Mouse (Mus musculus) hindbrain, embryonic 16.5 days (tissue): ENCODE data around the gene Acbd4. TPM values are rescaled to one million over a fixed set of nuclear protein-coding genes. Genes with fewer than 3 reads are reported as not detected.

Source experiments
- ATAC-seq: fragments of 200-750 bp; cut with Nextera tagmentation; 2 replicates; pipeline ENCODE4 v1.8.0; 2017; ENCODE audit warnings: moderate TSS enrichment, moderate library complexity
- H3K27ac ChIP-seq: fragments of 300-500 bp; sonication (generic); 2 replicates; pipeline ENCODE4 v1.5.1; 2014; ENCODE audit warnings: low read depth, mild to moderate bottlenecking, control low read depth, low read length, moderate library complexity
- H3K27me3 ChIP-seq: fragments of 300-500 bp; sonication (generic); replicated peaks from 2 replicates; pipeline ENCODE4 v1.6.1; 2014; ENCODE audit warnings: low read length; ENCODE audit not compliant: control insufficient read depth, insufficient read depth
- H3K36me3 ChIP-seq: fragments of 300-500 bp; sonication (generic); 2 replicates; pipeline ENCODE4 v1.6.1; 2014; ENCODE audit warnings: mild to moderate bottlenecking, low read length, moderate library complexity, mixed read lengths; ENCODE audit not compliant: control insufficient read depth, insufficient read depth
- H3K4me1 ChIP-seq: fragments of 300-500 bp; sonication (generic); 2 replicates; pipeline ENCODE4 v1.6.1; 2014; ENCODE audit warnings: low read depth, low read length; ENCODE audit not compliant: control insufficient read depth, insufficient read depth
- H3K4me2 ChIP-seq: fragments of 300-500 bp; sonication (generic); 2 replicates; pipeline ENCODE4 v1.6.1; 2014; ENCODE audit warnings: mild to moderate bottlenecking, low read length, control low read depth, moderate library complexity
- H3K4me3 ChIP-seq: fragments of 300-500 bp; sonication (generic); 2 replicates; pipeline ENCODE4 v1.5.1; 2014; ENCODE audit warnings: mild to moderate bottlenecking, low read length, control low read depth, moderate library complexity
- H3K9ac ChIP-seq: fragments of 300-500 bp; sonication (generic); 2 replicates; pipeline ENCODE4 v1.6.1; 2014; ENCODE audit warnings: low read depth, mild to moderate bottlenecking, control low read depth, low read length, moderate library complexity
- H3K9me3 ChIP-seq: fragments of 300-500 bp; sonication (generic); 2 replicates; pipeline ENCODE4 v1.6.1; 2014; ENCODE audit warnings: mild to moderate bottlenecking, low read length, moderate library complexity; ENCODE audit not compliant: control insufficient read depth
- WGBS: fragments of 180-500 bp; shearing (Covaris S2); extraction: QIAGEN DNeasy Blood & Tissue Kit; methylation state at CpG from one replicate; pipeline ENCODE4 v1.1.7; 2014; 5-methylcytosine and 5-hydroxymethylcytosine counted together
- polyA plus RNA-seq: library from polyadenylated mRNA; unstranded; fragments of >200 nt; fragmentation: Nextera tagmentation; extraction: Ambion mirVana; gene quantifications from 2 replicates; pipeline ENCODE4 v1.2.1, GENCODE M21; 2015

The Acbd4 gene
- polyA plus RNA-seq, 1 experiment from 2014 or later, result 14.2 TPM

GRCm38 (mm10) chr11:103132576-103133455, 31.3 kb downstream of the Acbd4 start:
- Histone ChIP-seq H3K27me3 (no peaks in the 10 kb centered on the region), H3K4me2 (peak overlapping the region; percentile 89), H3K4me3 (peak overlapping the region; percentile 89), H3K36me3 (no peaks in the 10 kb centered on the region), H3K27ac (peak overlapping the region; percentile 99), H3K4me1 (peaks cover 21% of the 10 kb centered on the region), H3K9ac (peak overlapping the region; percentile 99), H3K9me3 (no peaks in the 10 kb centered on the region)
- WGBS, result under 1% methylated on average over 56 of the region's 58 CpGs
- peak; percentile 95 for ATAC-seq

GRCm38 (mm10) chr11:103133456-103134185, 32.1 kb downstream of the Acbd4 start:
- Histone ChIP-seq H3K9me3 (no peaks in the 10 kb centered on the region), H3K4me3 (peak overlapping the region; percentile 33), H3K36me3 (0 out of 2 replicates have a peak, but pooled peaks cover 3% of the 10 kb centered on the region), H3K4me2 (peak overlapping the region; percentile 64), H3K9ac (peak overlapping the region; percentile 64), H3K4me1 (peaks cover 21% of the 10 kb centered on the region), H3K27me3 (no peaks in the 10 kb centered on the region), H3K27ac (peak overlapping the region; percentile 81)
- peak; percentile 32; the same call in 1 of the 2 replicates for ATAC-seq
- WGBS, result 53% methylated on average over 6 of the region's 6 CpGs

GRCm38 (mm10) chr11:103134221-103134620, 32.7 kb downstream of the Acbd4 start:
- Histone ChIP-seq H3K4me1 (peaks cover 21% of the 10 kb centered on the region), H3K4me2 (peak overlapping the region; percentile 64), H3K9ac (no peak overlapping the region), H3K4me3 (no peak overlapping the region), H3K9me3 (no peaks in the 10 kb centered on the region), H3K36me3 (0 out of 2 replicates have a peak, but pooled peaks cover 9% of the 10 kb centered on the region), H3K27me3 (no peaks in the 10 kb centered on the region), H3K27ac (no peak overlapping the region)
- 78% methylated on average over 3 of the region's 3 CpGs for WGBS
- ATAC-seq, result no peak

GRCm38 (mm10) chr11:103136039-103136577, 34.6 kb downstream of the Acbd4 start:
- ATAC-seq, result no peak
- H3K27ac ChIP-seq, result no peak overlapping the region
- no peak overlapping the region for H3K4me2 ChIP-seq
- no peak overlapping the region for H3K9ac ChIP-seq
- WGBS, result 91% methylated on average over 8 of the region's 8 CpGs
- no peak overlapping the region for H3K4me3 ChIP-seq
- peaks cover 20% of the 10 kb centered on the region for H3K4me1 ChIP-seq
- peaks cover 9% of the 10 kb centered on the region; the same call in 1 of the 2 replicates for H3K36me3 ChIP-seq
- H3K27me3 ChIP-seq, result no peaks in the 10 kb centered on the region
- no peaks in the 10 kb centered on the region for H3K9me3 ChIP-seq

GRCm38 (mm10) chr11:103139951-103140762, 38.7 kb downstream of the Acbd4 start:
- no peak overlapping the region for H3K9ac ChIP-seq
- ATAC-seq, result no peak
- H3K4me3 ChIP-seq, result no peak overlapping the region
- H3K4me1 ChIP-seq, result peaks cover 18% of the 10 kb centered on the region
- H3K27ac ChIP-seq, result peak overlapping the region; percentile 93; the same call in 1 of the 2 replicates
- no peaks in the 10 kb centered on the region for H3K27me3 ChIP-seq
- no peaks in the 10 kb centered on the region for H3K9me3 ChIP-seq
- no peak overlapping the region for H3K4me2 ChIP-seq
- 83% methylated on average over 14 of the region's 14 CpGs for WGBS
- H3K36me3 ChIP-seq, result peaks cover 9% of the 10 kb centered on the region; the same call in 1 of the 2 replicates

- Histone ChIP-seq H3K27ac (peak overlapping the region; percentile 93; the same call in 1 of the 2 replicates), H3K4me1 (peaks cover 17% of the 10 kb centered on the region), H3K27me3 (no peaks in the 10 kb centered on the region), H3K36me3 (peaks cover 9% of the 10 kb centered on the region; the same call in 1 of the 2 replicates), H3K9me3 (no peaks in the 10 kb centered on the region), H3K4me2 (no peak overlapping the region), H3K9ac (peak overlapping the region; percentile 41), H3K4me3 (no peak overlapping the region)
- 45% methylated on average over 6 of the region's 6 CpGs for WGBS
- no peak for ATAC-seq
Measured at GRCm38 (mm10) chr11:103140763-103141100, 39.2 kb downstream of the Acbd4 start.

GRCm38 (mm10) chr11:103141101-103141943, 39.8 kb downstream of the Acbd4 start:
- no peaks in the 10 kb centered on the region for H3K27me3 ChIP-seq
- no peak for ATAC-seq
- H3K27ac ChIP-seq, result peak overlapping the region; percentile 93
- H3K9me3 ChIP-seq, result no peaks in the 10 kb centered on the region
- WGBS, result 27% methylated on average over 9 of the region's 11 CpGs
- H3K4me1 ChIP-seq, result peaks cover 17% of the 10 kb centered on the region
- no peak overlapping the region for H3K4me2 ChIP-seq
- no peak overlapping the region for H3K4me3 ChIP-seq
- peaks cover 9% of the 10 kb centered on the region; the same call in 1 of the 2 replicates for H3K36me3 ChIP-seq
- H3K9ac ChIP-seq, result peak overlapping the region; percentile 41

- ATAC-seq, result no peak
- Histone ChIP-seq H3K9me3 (no peaks in the 10 kb centered on the region), H3K27ac (peak overlapping the region; percentile 93), H3K9ac (peak overlapping the region; percentile 25), H3K4me2 (no peak overlapping the region; the same call in 1 of the 2 replicates), H3K4me3 (no peak overlapping the region), H3K27me3 (no peaks in the 10 kb centered on the region), H3K4me1 (peaks cover 17% of the 10 kb centered on the region), H3K36me3 (peaks cover 9% of the 10 kb centered on the region; the same call in 1 of the 2 replicates)
- 25% methylated on average over 1 of the region's 1 CpGs for WGBS
Measured at GRCm38 (mm10) chr11:103141944-103142255, 40.4 kb downstream of the Acbd4 start.
